Mouse (Mus musculus) embryonic facial prominence, embryonic 10.5 days (tissue): ENCODE measurements at regions not wholly inside any gene's neighbourhood (a gene's known extent, or its start where the extent isn't known, plus 50 kb on each side); places are given as distances from the start of the nearest gene placed in this dataset.

ENCODE experiments used
- DNase-seq: peaks from one replicate; pipeline ENCODE4 v3.0.0-alpha.2; 2017; ENCODE audit warnings: low spot score
- H3K27ac ChIP-seq: fragments of 300-500 bp; sonication (generic); replicated peaks from 2 replicates; pipeline ENCODE4 v1.5.1; 2016; ENCODE audit warnings: mild to moderate bottlenecking
- H3K27me3 ChIP-seq: fragments of 300-500 bp; sonication (generic); replicated peaks from 2 replicates; pipeline ENCODE4 v1.6.1; 2016; ENCODE audit warnings: low read depth, mild to moderate bottlenecking; ENCODE audit not compliant: poor library complexity, severe bottlenecking
- H3K36me3 ChIP-seq: fragments of 300-500 bp; sonication (generic); replicated peaks from 2 replicates; pipeline ENCODE4 v1.6.1; 2016; ENCODE audit warnings: mild to moderate bottlenecking, moderate library complexity
- H3K4me1 ChIP-seq: fragments of 300-500 bp; sonication (generic); 2 replicates; pipeline ENCODE4 v1.6.1; 2016
- H3K4me3 ChIP-seq: fragments of 300-500 bp; sonication (generic); 2 replicates; pipeline ENCODE4 v1.5.1; 2016; ENCODE audit warnings: mild to moderate bottlenecking, moderate library complexity
- H3K9me3 ChIP-seq: fragments of 300-500 bp; sonication (generic); 2 replicates; pipeline ENCODE4 v1.6.1; 2016; ENCODE audit warnings: mild to moderate bottlenecking
- WGBS: fragments of 180-500 bp; shearing (Covaris S2); methylation state at CpG from one replicate; pipeline ENCODE4 v1.1.7; 2016; 5-methylcytosine and 5-hydroxymethylcytosine counted together

GRCm38 (mm10) chr11:110588280-110588679 lies 189.4 kb downstream of the Map2k6 start:
- H3K9me3 ChIP-seq: no peaks in the 10 kb centered on the region
- WGBS: 89% methylated on average over 2 of the region's 2 CpGs
- H3K36me3 ChIP-seq: no peaks in the 10 kb centered on the region
- H3K4me1 ChIP-seq: no peaks in the 10 kb centered on the region
- no peak for DNase-seq
- H3K27me3 ChIP-seq: no peaks in the 10 kb centered on the region
- no peak overlapping the region for H3K4me3 ChIP-seq
- no peak overlapping the region for H3K27ac ChIP-seq

DNA sequence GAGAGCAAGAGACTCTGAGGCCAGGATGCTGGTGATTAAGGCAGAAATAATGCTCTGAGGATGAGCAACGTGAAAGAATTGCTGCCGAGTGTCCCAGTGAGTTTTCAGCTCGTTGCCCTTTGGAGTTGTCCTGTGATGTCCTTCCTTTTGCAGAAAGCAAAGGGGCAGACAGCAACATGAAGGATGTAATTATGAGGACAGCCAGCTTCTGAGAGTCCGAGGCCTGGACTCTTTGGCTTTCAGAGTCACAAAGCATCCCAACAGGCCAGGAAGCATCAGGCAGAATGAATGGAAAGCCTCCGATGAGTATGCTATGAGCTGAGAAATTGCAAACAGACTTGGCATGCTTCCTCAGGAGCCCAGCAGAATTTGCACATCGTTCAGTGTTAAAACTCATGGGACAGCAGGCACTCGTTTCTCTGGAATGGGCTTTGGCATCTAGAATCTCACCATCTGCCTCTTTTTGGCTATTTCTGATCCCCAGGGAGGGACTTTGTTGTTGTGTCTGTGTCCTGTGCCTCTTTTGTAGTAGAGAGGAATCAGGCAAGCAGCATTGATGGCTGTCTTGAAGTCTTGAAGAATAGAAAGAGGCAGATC lies 196.4 kb downstream of the Map2k6 start:
- no peaks in the 10 kb centered on the region for H3K9me3 ChIP-seq
- H3K36me3 ChIP-seq: no peaks in the 10 kb centered on the region
- H3K27me3 ChIP-seq: no peaks in the 10 kb centered on the region
- no peaks in the 10 kb centered on the region for H3K4me1 ChIP-seq
- 83% methylated on average over 7 of the region's 7 CpGs for WGBS
- H3K27ac ChIP-seq: no peak overlapping the region
- DNase-seq: no peak
- H3K4me3 ChIP-seq: no peak overlapping the region

- no peak overlapping the region for H3K27ac ChIP-seq
- H3K4me3 ChIP-seq: no peak overlapping the region
- DNase-seq: no peak
- H3K36me3 ChIP-seq: no peaks in the 10 kb centered on the region
- H3K9me3 ChIP-seq: no peaks in the 10 kb centered on the region
- 78% methylated on average over 10 of the region's 10 CpGs for WGBS
- no peaks in the 10 kb centered on the region for H3K27me3 ChIP-seq
- no peaks in the 10 kb centered on the region for H3K4me1 ChIP-seq
Observed at GRCm38 (mm10) chr11:110605041-110605882, 206.3 kb downstream of the Map2k6 start.

GRCm38 (mm10) chr11:110609276-110609675 lies 210.4 kb downstream of the Map2k6 start:
- Histone ChIP-seq H3K4me3 (no peak overlapping the region), H3K4me1 (no peaks in the 10 kb centered on the region), H3K36me3 (no peaks in the 10 kb centered on the region), H3K27ac (no peak overlapping the region), H3K9me3 (no peaks in the 10 kb centered on the region), H3K27me3 (0 out of 2 replicates have a peak, but pooled peaks cover 3% of the 10 kb centered on the region)
- WGBS: 87% methylated on average over 2 of the region's 2 CpGs
- no peak for DNase-seq

GRCm38 (mm10) chr11:110610831-110611230 lies 211.9 kb downstream of the Map2k6 start:
- 84% methylated on average over 7 of the region's 7 CpGs for WGBS

GRCm38 (mm10) chr11:110632001-110632400 lies 233.1 kb downstream of the Map2k6 start:
- no peaks in the 10 kb centered on the region for H3K9me3 ChIP-seq
- H3K27me3 ChIP-seq: no peaks in the 10 kb centered on the region
- peaks cover 8% of the 10 kb centered on the region for H3K4me1 ChIP-seq
- H3K4me3 ChIP-seq: no peak overlapping the region
- H3K36me3 ChIP-seq: no peaks in the 10 kb centered on the region
- 78% methylated on average over 6 of the region's 6 CpGs for WGBS
- no peak overlapping the region for H3K27ac ChIP-seq
- no peak for DNase-seq

More at GRCm38 (mm10) chr11:110610831-110611230, 211.9 kb downstream of the Map2k6 start:
- no peak for DNase-seq
- H3K4me3 ChIP-seq: no peak overlapping the region
- no peaks in the 10 kb centered on the region for H3K9me3 ChIP-seq
- H3K27me3 ChIP-seq: 0 out of 2 replicates have a peak, but pooled peaks cover 3% of the 10 kb centered on the region
- H3K4me1 ChIP-seq: no peaks in the 10 kb centered on the region
- H3K36me3 ChIP-seq: no peaks in the 10 kb centered on the region
- H3K27ac ChIP-seq: no peak overlapping the region

- Histone ChIP-seq H3K27me3 (no peaks in the 10 kb centered on the region), H3K27ac (no peak overlapping the region), H3K9me3 (no peaks in the 10 kb centered on the region), H3K4me3 (no peak overlapping the region), H3K4me1 (peaks cover 8% of the 10 kb centered on the region), H3K36me3 (no peaks in the 10 kb centered on the region)
- WGBS: 55% methylated on average over 5 of the region's 5 CpGs
- DNase-seq: no peak
Observed at GRCm38 (mm10) chr11:110633351-110633750, 234.4 kb downstream of the Map2k6 start.

GRCm38 (mm10) chr11:110642485-110642884 lies 243.6 kb downstream of the Map2k6 start:
- H3K4me3 ChIP-seq: no peak overlapping the region
- no peaks in the 10 kb centered on the region for H3K9me3 ChIP-seq
- no peaks in the 10 kb centered on the region for H3K27me3 ChIP-seq
- 91% methylated on average over 13 of the region's 13 CpGs for WGBS
- no peaks in the 10 kb centered on the region for H3K36me3 ChIP-seq
- no peaks in the 10 kb centered on the region for H3K4me1 ChIP-seq
- DNase-seq: no peak
- H3K27ac ChIP-seq: no peak overlapping the region

- Histone ChIP-seq H3K9me3 (no peaks in the 10 kb centered on the region), H3K27me3 (no peaks in the 10 kb centered on the region), H3K4me1 (peaks cover 40% of the 10 kb centered on the region), H3K27ac (0 out of 2 replicates have a peak overlapping the region, but pooled peaks have one; percentile 10), H3K4me3 (no peak overlapping the region), H3K36me3 (no peaks in the 10 kb centered on the region)
- no peak for DNase-seq
- 48% methylated on average over 7 of the region's 7 CpGs for WGBS
Observed at GRCm38 (mm10) chr11:110649575-110650210, 250.8 kb downstream of the Map2k6 start.

- WGBS: 49% methylated on average over 3 of the region's 3 CpGs
- H3K27me3 ChIP-seq: no peaks in the 10 kb centered on the region
- peak; percentile 26 for DNase-seq
- peaks cover 40% of the 10 kb centered on the region for H3K4me1 ChIP-seq
- peak overlapping the region; percentile 36; the same call in 1 of the 2 replicates for H3K27ac ChIP-seq
- H3K4me3 ChIP-seq: no peak overlapping the region
- no peaks in the 10 kb centered on the region for H3K36me3 ChIP-seq
- no peaks in the 10 kb centered on the region for H3K9me3 ChIP-seq
Observed at GRCm38 (mm10) chr11:110652068-110652467, 253.1 kb downstream of the Map2k6 start.

DNA sequence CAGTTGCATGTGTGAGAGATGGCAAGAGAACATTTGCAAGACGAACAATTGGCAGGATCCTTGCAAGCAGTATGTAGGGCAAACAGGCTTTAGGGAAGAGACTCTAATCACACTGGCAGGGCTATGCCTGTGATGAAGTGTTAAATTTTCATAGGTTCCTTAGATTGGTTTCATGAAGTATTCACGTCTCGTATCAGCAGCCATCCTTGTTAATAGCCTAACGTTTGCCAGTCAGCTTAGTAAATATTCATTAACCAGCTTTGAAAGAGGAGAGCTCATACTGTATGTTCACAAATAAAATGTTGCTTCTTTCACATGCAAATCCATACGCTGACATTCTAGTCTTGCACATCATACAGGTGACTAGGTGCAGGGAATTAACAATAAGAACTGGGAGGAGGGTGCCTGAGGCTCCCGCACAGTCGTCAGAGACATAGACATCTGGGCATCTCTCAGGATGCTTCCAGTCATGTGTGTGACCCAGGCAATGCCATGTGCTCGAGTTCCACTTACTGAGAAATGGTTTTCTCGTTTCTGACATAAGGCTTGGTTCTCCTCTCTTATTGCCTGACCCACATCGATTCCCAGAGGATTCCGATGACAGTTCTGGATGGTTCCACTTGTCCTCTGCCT lies 257.7 kb downstream of the Map2k6 start:
- H3K27ac ChIP-seq: no peak overlapping the region
- H3K27me3 ChIP-seq: no peaks in the 10 kb centered on the region
- no peaks in the 10 kb centered on the region for H3K9me3 ChIP-seq
- H3K4me3 ChIP-seq: no peak overlapping the region
- no peak for DNase-seq
- 89% methylated on average over 11 of the region's 11 CpGs for WGBS
- peaks cover 22% of the 10 kb centered on the region for H3K4me1 ChIP-seq
- H3K36me3 ChIP-seq: no peaks in the 10 kb centered on the region

- Histone ChIP-seq H3K9me3 (no peaks in the 10 kb centered on the region), H3K4me3 (no peak overlapping the region), H3K27me3 (no peaks in the 10 kb centered on the region), H3K36me3 (no peaks in the 10 kb centered on the region), H3K4me1 (peaks cover 10% of the 10 kb centered on the region), H3K27ac (no peak overlapping the region)
- 83% methylated on average over 8 of the region's 8 CpGs for WGBS
- no peak for DNase-seq
Observed at GRCm38 (mm10) chr11:110657854-110658253, 258.9 kb downstream of the Map2k6 start.
